Mouse (Mus musculus) MEL (cell line): ENCODE data around the gene Tymp.

Experiments
- CTCF ChIP-seq, 3 experiments: IDR thresholded peaks in 2 of 3; conservative IDR thresholded peaks in 1 of 3; 2 replicates each; pipeline ENCODE4 v1.5.1; 2011 to 2012; ENCODE audit warnings: low read length in 3 of 3, low read depth in 2 of 3, mild to moderate bottlenecking in 2 of 3, improper control_type of control experiment in 1 of 3, inconsistent platforms in 1 of 3, mixed read lengths in 1 of 3, moderate library complexity in 1 of 3; ENCODE audit not compliant: control insufficient read depth in 1 of 3, insufficient read depth in 1 of 3, poor library complexity in 1 of 3, severe bottlenecking in 1 of 3
- MAX ChIP-seq: IDR thresholded peaks from 2 replicates; pipeline ENCODE4 v1.6.1; 2011; ENCODE audit warnings: low read length, improper control_type of control experiment
- MEF2A ChIP-seq: IDR thresholded peaks from 2 replicates; pipeline ENCODE4 v1.6.1; 2014; ENCODE audit warnings: low read depth, mild to moderate bottlenecking, inconsistent platforms, low read length, improper control_type of control experiment; ENCODE audit not compliant: poor library complexity, insufficient replicate concordance, severe bottlenecking; ENCODE audit errors: extremely low read depth
- POLR2A ChIP-seq, 2 experiments: IDR thresholded peaks; 2 replicates each; pipeline ENCODE4 v1.6.1; 2011 to 2012; ENCODE audit warnings: low read length in 2 of 2, mild to moderate bottlenecking in 2 of 2, control low read depth in 1 of 2, improper control_type of control experiment in 1 of 2, low read depth in 1 of 2, moderate library complexity in 1 of 2; ENCODE audit not compliant: control insufficient read depth in 1 of 2, insufficient read depth in 1 of 2, poor library complexity in 1 of 2
- POLR2AphosphoS2 ChIP-seq: IDR thresholded peaks from 2 replicates; pipeline ENCODE4 v1.6.1; 2011; ENCODE audit warnings: low read length, improper control_type of control experiment
- USF2 ChIP-seq, 2 experiments: IDR thresholded peaks; 2 replicates each; pipeline ENCODE4 v1.6.1; 2011 to 2012; ENCODE audit warnings: improper control_type of control experiment in 2 of 2, low read length in 2 of 2, borderline replicate concordance in 1 of 2, inconsistent platforms in 1 of 2, low read depth in 1 of 2, mild to moderate bottlenecking in 1 of 2; ENCODE audit not compliant: insufficient read depth in 1 of 2
- ZC3H11A ChIP-seq: IDR thresholded peaks from 2 replicates; pipeline ENCODE4 v1.6.1; 2012; ENCODE audit warnings: low read depth, mild to moderate bottlenecking, inconsistent platforms, low read length, improper control_type of control experiment
- ZKSCAN1 ChIP-seq: IDR thresholded peaks from 2 replicates; pipeline ENCODE4 v1.6.1; 2012; ENCODE audit warnings: low read depth, mild to moderate bottlenecking, inconsistent platforms, low read length, improper control_type of control experiment, moderate library complexity

DNA sequence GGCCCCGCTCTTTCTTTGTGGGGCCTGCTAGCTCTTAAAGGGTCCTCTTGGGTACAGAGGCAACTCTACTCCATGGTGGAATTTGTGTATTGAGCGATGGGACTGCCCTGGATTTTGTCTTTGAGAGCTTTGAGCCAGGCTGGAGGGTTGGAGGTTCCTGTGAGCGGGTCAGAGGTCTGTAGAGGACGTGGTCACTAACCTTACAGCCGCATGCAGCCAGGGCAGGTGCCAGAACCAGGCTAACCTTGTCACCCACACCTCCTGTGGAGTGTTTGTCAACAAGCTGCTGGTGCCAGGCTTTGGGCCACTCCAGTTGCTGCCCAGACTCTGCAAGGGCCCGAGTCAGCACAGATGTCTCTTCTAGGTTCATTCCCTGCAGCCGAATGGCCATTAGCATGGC lies 799 bp downstream of the Tymp start:
- TF ChIP-seq POLR2A (IDR thresholded peaks at IDR 0.05; ENCODE audit: control insufficient read depth in 1 of 2, insufficient read depth in 1 of 2, low read depth in 1 of 2, low read length in 2 of 2, poor library complexity in 1 of 2) (no peak), CTCF (IDR thresholded peaks at IDR 0.05 in 2 of 3, conservative IDR thresholded peaks at IDR 0.05 in 1 of 3; ENCODE audit: control insufficient read depth in 1 of 3, insufficient read depth in 1 of 3, low read depth in 2 of 3, low read length in 3 of 3, poor library complexity in 1 of 3, severe bottlenecking in 1 of 3) (no peak), ZKSCAN1 (no peak), ZC3H11A (no peak), USF2 (IDR thresholded peaks at IDR 0.05; ENCODE audit: borderline replicate concordance in 1 of 2, insufficient read depth in 1 of 2, low read depth in 1 of 2, low read length in 2 of 2) (no peak), MAX (no peak), POLR2AphosphoS2 (no peak), MEF2A (no peak)
